Mouse (Mus musculus) liver, embryonic 16.5 days (tissue): ENCODE measurements around the gene Cdc25a. TPM values are rescaled to one million over a fixed set of nuclear protein-coding genes. Genes with fewer than 3 reads are reported as not detected.

Source experiments
- ATAC-seq: fragments of 200-750 bp; cut with Nextera tagmentation; 2 replicates; pipeline ENCODE4 v1.8.0; 2017; ENCODE audit warnings: low read depth, mild to moderate bottlenecking, moderate number of reproducible peaks, moderate library complexity
- H3K27ac ChIP-seq: fragments of 300-500 bp; sonication (generic); 2 replicates; pipeline ENCODE4 v1.5.1; 2014; ENCODE audit warnings: mild to moderate bottlenecking, low read length
- H3K27me3 ChIP-seq: fragments of 300-500 bp; sonication (generic); 2 replicates; pipeline ENCODE4 v1.6.1; 2014; ENCODE audit warnings: low read depth, low read length, mixed read lengths; ENCODE audit not compliant: control insufficient read depth, insufficient read depth
- H3K36me3 ChIP-seq: fragments of 300-500 bp; sonication (generic); 2 replicates; pipeline ENCODE4 v1.6.1; 2014; ENCODE audit warnings: mild to moderate bottlenecking; ENCODE audit not compliant: control insufficient read depth, insufficient read depth
- H3K4me1 ChIP-seq: fragments of 300-500 bp; sonication (generic); 2 replicates; pipeline ENCODE4 v1.6.1; 2014; ENCODE audit warnings: low read depth, low read length, mixed read lengths; ENCODE audit not compliant: control insufficient read depth
- H3K4me2 ChIP-seq: fragments of 300-500 bp; sonication (generic); 2 replicates; pipeline ENCODE4 v1.6.1; 2014; ENCODE audit warnings: low read depth, low read length, mixed read lengths
- H3K4me3 ChIP-seq: fragments of 300-500 bp; sonication (generic); 2 replicates; pipeline ENCODE4 v1.5.1; 2014; ENCODE audit warnings: low read depth, mild to moderate bottlenecking, low read length
- H3K9ac ChIP-seq: fragments of 300-500 bp; sonication (generic); 2 replicates; pipeline ENCODE4 v1.6.1; 2014; ENCODE audit warnings: low read depth, low read length
- H3K9me3 ChIP-seq: fragments of 300-500 bp; sonication (generic); replicated peaks from 2 replicates; pipeline ENCODE4 v1.6.1; 2016; ENCODE audit warnings: low read length; ENCODE audit not compliant: control insufficient read depth
- WGBS: fragments of 180-500 bp; shearing (Covaris S2); extraction: QIAGEN DNeasy Blood & Tissue Kit; methylation state at CpG from one replicate; pipeline ENCODE4 v1.1.7; 2014; ENCODE audit not compliant: insufficient replicate concordance; 5-methylcytosine and 5-hydroxymethylcytosine counted together
- microRNA-seq: library from miRNA; unstranded; fragments of <30 nt; microRNA quantifications from one replicate; pipeline ENCODE4, GENCODE M21; 2016
- polyA plus RNA-seq: library from polyadenylated mRNA; unstranded; fragments of >200 nt; fragmentation: Nextera tagmentation; extraction: Ambion mirVana; gene quantifications from 2 replicates; pipeline ENCODE4 v1.2.1, GENCODE M21; 2015

The Cdc25a gene
- polyA plus RNA-seq, 1 experiment from 2014 or later, result 10.7 TPM

DNA sequence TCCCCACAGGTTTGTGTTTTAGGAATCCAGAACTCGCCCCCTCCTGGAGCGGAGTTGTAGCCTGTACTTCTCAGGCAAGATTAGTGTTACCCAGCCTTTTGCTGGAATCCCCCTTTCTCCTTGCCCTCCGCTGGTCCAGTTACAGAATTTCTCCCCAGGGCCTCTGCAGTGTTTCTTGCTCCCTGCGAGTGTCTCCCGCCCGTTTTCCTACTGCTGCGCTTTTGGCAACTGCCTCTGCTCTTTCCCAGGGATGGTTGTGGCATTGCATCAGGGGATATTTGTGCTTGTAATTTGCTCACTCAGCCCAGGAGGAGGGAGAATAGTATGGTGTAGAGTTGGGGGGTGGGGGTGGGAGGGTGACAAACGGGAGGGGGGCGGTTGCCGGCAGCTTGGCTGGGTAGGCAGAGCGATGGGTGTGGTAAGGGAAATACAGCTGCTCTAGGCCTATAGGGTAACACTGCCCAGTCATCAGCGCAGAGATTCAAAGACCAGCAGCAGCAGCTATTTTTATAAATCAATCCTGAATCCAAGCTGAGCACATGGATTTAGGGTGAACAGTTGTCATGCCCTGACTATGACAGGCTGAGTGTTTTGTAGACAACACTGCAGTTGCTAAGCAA, 57.5 kb downstream of the Cdc25a start:
- Histone ChIP-seq H3K27ac (0 out of 2 replicates have a peak overlapping the region, but pooled peaks have one; percentile 15), H3K4me3 (peak overlapping the region; percentile 70), H3K27me3 (peaks cover 15% of the 10 kb centered on the region), H3K4me2 (peak overlapping the region; percentile 93), H3K9me3 (no peaks in the 10 kb centered on the region), H3K9ac (peak overlapping the region; percentile 74), H3K4me1 (peaks cover 5% of the 10 kb centered on the region), H3K36me3 (no peaks in the 10 kb centered on the region)
- WGBS, result 5% methylated on average over 12 of the region's 12 CpGs
- ATAC-seq, result no peak

DNA sequence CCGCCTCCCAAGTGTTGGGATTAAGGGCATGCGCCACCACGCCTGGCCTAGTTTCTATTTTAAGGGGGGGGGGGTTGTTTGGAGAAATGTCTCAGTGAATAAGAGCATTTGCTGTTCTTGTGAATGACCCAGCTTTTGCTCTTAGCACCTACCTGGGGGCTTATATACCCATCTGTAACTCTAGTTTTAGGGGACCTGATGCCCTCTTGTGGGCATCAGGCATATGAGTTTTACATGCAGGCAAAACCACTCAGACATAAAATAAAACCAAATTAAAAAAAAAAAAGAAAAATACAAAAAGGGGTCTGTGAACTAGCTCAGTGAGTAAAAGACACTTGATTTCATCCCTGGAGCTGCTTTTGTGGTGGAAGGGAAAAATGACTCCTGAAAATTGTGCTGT, 64.0 kb downstream of the Cdc25a start:
- no peaks in the 10 kb centered on the region for H3K9me3 ChIP-seq
- H3K4me2 ChIP-seq, result no peak overlapping the region
- ATAC-seq, result no peak
- no peaks in the 10 kb centered on the region for H3K36me3 ChIP-seq
- H3K27ac ChIP-seq, result no peak overlapping the region
- 85% methylated on average over 3 of the region's 3 CpGs for WGBS
- H3K4me3 ChIP-seq, result no peak overlapping the region
- H3K9ac ChIP-seq, result no peak overlapping the region
- no peaks in the 10 kb centered on the region for H3K27me3 ChIP-seq
- no peaks in the 10 kb centered on the region; the same call in 1 of the 2 replicates for H3K4me1 ChIP-seq

GRCm38 (mm10) chr9:109942796-109943195, 67.4 kb downstream of the Cdc25a start:
- Histone ChIP-seq H3K27me3 (no peaks in the 10 kb centered on the region), H3K4me1 (no peaks in the 10 kb centered on the region; the same call in 1 of the 2 replicates), H3K9ac (no peak overlapping the region), H3K4me2 (no peak overlapping the region), H3K9me3 (no peaks in the 10 kb centered on the region), H3K27ac (no peak overlapping the region), H3K36me3 (no peaks in the 10 kb centered on the region), H3K4me3 (no peak overlapping the region)
- 62% methylated on average over 4 of the region's 4 CpGs for WGBS
- ATAC-seq, result no peak

Small RNAs within 50 kb of the gene (microRNA-seq; reads per million reads assigned to microRNA genes)
- gene Mir7089, result not detected

Other genes starting within 250 kb of the Cdc25a start
- gene Fbxw24, start 249.5 kb upstream of the Cdc25a start, polyA plus RNA-seq, result not detected in 2 replicates
- not detected in 2 replicates for gene Fbxw25, start 210.9 kb upstream of the Cdc25a start, polyA plus RNA-seq
- gene Fbxw18, start 172.9 kb upstream of the Cdc25a start, polyA plus RNA-seq, result not detected in 2 replicates
- not detected in 2 replicates for gene Fbxw26, start 129.5 kb upstream of the Cdc25a start, polyA plus RNA-seq
- not detected in 2 replicates for gene Fbxw27, start 84.9 kb upstream of the Cdc25a start, polyA plus RNA-seq
- gene Spink8, start 63.3 kb upstream of the Cdc25a start, polyA plus RNA-seq, result not detected in 2 replicates
- 51.0 and 54.7 TPM in 2 replicates for gene Nme6, start 42.8 kb upstream of the Cdc25a start, polyA plus RNA-seq
- 303 and 340 TPM in 2 replicates for gene Camp, start 26.0 kb upstream of the Cdc25a start, polyA plus RNA-seq
- gene Map4, start 55.9 kb downstream of the Cdc25a start, polyA plus RNA-seq, result 13.0 TPM in 2 replicates
- gene Smarcc1, start 242.1 kb downstream of the Cdc25a start, polyA plus RNA-seq, result 24.1 and 25.7 TPM in 2 replicates
- 31.2 and 32.3 TPM in 2 replicates for gene Dhx30, start 242.3 kb downstream of the Cdc25a start, polyA plus RNA-seq